Mouse (Mus musculus): ENCODE measurements around the gene Olfr1241.

Olfr1241 gene

GRCm38 (mm10) chr2:89487026-89487425, at the start of gene Olfr1241:
Gene Olfr1241 (minus strand): TSS chr2:89487126.
- no peak for DNase-seq (ENCODE audit: low spot score in 2 of 2)

GRCm38 (mm10) chr2:89531387-89531786, 44.5 kb upstream of the Olfr1241 start, which contains the start of gene Olfr1243:
Gene Olfr1243 (minus strand): TSS chr2:89531487.
- no peak for DNase-seq (ENCODE audit: low spot score in 2 of 2)

- no peak for DNase-seq (ENCODE audit: low spot score in 2 of 2)
Observed at GRCm38 (mm10) chr2:89498235-89498634, 11.3 kb upstream of the Olfr1241 start, which contains the start of gene Olfr1242. Gene Olfr1242 (minus strand): TSS chr2:89498335.

GRCm38 (mm10) chr2:89442900-89443299, 44.0 kb downstream of the Olfr1241 start, which contains the start of gene Olfr1240:
Gene Olfr1240 (minus strand): TSS chr2:89443000.
- DNase-seq (ENCODE audit: low spot score in 2 of 2), result no peak

Measured in frontal cortex, postnatal 25 days (tissue).